Mouse (Mus musculus) natural killer cell, adult 2 months (primary cell): ENCODE data around the gene Plekho1.
A peak's percentile ranks its signal among the peaks of the same experiment; 100 is the strongest.
"Not testable (repeated sequence)": the region's sequence is repeated elsewhere in the genome, so short reads cannot be mapped to it uniquely, and the experiment has no call there.

Source experiments
- DNase-seq, 2 experiments: peaks; one replicate each; pipeline ENCODE4 v3.0.0; 2022; ENCODE audit warnings: low spot score in 2 of 2

Plekho1 gene

GRCm38 (mm10) chr3:95980276-95980970 is 15.4 kb downstream of the Plekho1 start:
- no peak for DNase-seq

GRCm38 (mm10) chr3:95978265-95978664 is 17.5 kb downstream of the Plekho1 start:
- no peak for DNase-seq

DNA sequence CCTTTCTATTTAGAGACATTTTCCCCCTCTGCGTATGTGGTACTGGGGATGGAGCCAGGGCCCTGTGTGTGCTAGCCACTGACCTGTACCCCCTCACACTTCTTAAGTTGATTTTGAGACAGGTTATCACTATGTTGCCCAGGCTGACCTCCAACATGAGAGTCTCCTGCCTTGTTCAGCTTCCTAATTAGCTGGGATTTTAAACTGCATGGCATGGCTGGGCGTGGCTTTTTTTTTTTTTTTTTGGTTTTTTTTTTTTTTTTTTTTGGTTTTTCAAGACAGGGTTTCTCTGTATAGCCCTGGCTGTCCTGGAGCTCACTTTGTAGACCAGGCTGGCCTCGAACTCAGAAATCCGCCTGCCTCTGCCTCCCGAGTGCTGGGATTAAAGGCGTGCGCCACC is 18.2 kb downstream of the Plekho1 start:
- DNase-seq, result not testable (repeated sequence)

DNA sequence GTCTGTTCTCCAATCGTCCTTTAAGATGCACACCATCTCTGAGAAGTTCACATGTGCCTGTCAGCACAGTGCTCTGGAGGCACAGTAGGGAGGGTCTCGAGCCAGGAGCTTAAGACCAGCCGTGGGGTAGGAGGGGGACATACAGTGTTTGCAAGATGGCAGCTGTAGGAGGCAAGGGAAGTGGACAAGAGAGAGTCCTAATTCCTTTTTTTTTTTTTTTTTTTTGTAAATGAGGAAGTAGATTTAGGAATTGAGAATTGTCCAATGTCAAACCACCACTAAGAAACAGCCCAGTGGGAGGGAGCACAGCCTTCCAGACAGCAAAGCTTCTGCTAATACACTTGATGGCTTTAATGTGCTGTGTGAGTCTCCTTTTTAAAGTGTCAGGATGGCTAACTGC is 18.7 kb downstream of the Plekho1 start:
- DNase-seq, result no peak

GRCm38 (mm10) chr3:95972873-95973634 is 22.7 kb downstream of the Plekho1 start:
- peak; percentile 24 to 77 for DNase-seq

DNA sequence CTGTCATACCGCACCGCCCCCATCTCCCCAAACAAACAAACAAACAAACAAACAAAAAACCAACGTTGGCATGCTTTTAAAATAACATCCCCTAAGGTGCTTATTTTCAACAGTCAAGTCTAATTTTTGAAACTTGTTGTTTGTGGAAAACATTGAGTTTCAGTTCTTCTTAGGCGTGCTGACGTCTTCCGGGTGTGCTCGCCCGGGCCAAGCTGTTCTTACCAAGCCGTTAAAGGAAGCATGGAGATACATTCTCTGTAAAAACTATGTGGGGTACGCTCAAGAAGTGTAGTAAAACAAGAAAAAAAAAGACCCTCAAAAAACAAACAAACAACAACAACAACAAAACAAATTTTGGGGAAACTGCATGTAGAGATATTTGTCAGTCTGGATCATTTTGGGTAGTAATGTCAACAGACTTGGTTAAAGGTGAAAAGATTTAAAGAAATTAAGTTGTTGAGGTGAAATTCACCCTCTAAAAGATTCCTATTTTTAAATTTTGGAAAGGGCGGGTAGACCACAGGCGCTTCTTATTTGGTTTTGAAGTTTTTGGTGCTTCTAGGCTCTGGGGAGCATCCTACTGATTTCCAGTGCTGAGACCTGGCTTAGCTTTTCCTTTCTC is 23.4 kb downstream of the Plekho1 start:
- peak in 1 of 2 experiments; percentile 51 for DNase-seq

DNA sequence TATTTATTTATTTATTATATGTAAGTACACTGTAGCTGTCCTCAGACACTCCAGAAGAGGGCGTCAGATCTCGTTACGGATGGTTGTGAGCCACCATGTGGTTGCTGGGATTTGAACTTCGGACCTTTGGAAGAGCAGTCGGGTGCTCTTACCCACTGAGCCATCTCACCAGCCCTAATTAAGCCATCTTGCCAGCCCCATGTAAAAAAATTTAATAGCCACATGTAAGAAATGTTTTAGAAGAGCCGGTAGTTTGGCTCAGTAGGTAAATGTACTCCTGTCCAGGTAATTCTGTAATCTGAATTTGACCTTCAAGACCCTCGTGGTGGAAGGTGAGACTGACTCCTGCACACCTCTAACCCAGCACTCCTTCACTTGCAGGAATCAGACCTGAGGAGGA is 25.1 kb downstream of the Plekho1 start:
- DNase-seq, result not testable (repeated sequence)

GRCm38 (mm10) chr3:95969277-95969676 is 26.5 kb downstream of the Plekho1 start:
- DNase-seq, result no peak

DNA sequence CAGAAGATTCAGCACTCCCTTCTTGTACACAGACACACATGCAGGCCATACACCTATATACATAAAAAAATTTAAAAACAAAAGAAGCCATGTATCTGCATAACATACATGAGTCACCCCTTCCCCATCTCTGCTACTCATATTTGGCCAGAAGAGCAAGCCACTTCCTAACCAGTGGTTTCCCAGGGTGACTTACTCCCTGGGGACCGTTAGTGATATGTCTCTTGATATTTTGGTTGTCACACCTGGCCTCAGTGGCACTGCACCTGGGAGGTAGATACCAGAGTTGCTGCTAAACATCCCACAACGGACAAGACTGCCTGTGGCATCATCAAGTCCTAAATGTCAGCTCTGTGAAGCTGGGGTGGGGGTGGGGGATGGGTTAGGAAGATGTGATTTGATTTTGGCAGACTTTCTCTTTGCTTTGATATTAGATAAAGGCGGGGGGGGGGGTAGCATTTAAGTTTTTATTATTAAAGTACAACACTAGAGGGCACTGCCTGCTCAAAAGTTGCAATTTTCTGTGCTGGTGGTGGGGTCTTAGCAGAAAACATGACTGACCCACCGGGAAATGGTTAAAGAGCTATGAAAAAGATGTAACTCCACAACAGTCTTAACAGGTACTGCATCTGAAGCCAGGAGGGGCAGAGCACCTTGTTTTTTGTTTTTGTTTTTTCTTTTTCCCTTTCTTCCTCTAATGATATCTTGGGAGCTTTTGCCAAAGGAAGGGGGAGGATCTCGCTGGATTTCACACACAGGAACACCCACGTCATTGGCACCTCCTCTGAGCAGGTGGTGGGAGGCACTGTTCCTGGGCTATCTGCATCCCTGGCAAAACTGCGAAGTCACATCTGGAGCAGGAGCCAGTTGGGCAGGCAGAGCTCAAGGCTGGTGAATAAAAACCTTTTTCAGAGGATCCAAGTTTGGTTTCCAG is 30.0 kb downstream of the Plekho1 start:
- DNase-seq, result peak in 1 of 2 experiments; percentile 50

DNA sequence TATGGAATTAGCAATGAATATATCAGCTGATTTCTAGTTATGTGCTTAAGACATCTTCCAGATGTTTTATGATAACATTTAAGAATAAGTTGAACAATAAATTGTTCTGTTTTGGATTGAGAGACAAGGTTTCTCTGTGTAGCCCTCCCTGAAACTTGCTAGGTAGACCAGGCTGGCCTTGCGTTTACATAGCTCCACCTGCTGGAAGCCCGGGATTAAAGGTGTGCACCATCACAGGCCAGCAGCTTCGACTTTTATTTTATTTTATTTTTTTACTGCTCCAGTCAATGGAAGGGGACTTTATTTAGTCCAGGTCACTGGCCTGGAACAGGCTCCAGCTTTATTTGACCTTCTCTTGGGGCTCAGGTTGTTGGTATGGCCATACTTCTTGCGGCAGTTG is 32.1 kb downstream of the Plekho1 start:
- DNase-seq, result peak in 1 of 2 experiments; percentile 51

DNA sequence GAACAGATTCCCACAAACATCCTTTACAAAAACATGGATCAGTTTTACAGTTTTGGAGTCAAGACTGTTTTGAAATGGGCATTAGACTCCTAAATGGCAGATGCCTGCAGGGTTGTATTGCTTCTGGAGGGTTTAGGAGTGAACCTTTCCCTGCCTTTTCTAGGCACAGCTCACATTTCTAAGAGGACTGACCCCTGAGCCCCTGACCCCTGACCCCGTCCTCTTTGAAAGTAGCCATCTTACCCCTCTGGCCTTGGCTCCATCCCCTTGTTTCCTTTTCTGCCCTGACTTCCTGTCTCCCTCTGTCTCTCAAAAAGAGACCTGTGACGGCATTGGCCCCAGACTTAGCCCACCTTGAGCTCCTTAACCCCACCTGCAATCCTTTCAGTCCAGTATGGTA is 32.6 kb downstream of the Plekho1 start:
- no peak for DNase-seq

GRCm38 (mm10) chr3:95962182-95962581 is 33.6 kb downstream of the Plekho1 start:
- not testable (repeated sequence) for DNase-seq

DNA sequence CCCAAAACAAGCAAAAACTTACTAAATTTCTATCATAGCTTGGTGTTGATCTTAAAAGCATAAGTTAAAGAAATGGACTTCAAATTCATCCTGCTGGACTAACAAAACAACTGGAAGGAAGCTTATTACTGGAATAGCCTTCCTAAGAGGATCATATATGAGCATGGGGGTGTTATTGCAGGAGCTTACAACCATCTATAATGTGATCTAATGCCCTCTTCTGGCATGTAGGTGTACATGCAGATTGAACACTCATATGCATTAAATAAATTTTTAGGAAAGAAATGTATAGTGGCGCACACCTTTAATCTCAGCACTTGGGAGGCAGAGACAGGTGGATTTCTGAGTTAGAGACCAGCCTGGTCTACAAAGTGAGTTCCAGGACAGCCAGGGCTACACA is 36.0 kb downstream of the Plekho1 start:
- no peak for DNase-seq

DNA sequence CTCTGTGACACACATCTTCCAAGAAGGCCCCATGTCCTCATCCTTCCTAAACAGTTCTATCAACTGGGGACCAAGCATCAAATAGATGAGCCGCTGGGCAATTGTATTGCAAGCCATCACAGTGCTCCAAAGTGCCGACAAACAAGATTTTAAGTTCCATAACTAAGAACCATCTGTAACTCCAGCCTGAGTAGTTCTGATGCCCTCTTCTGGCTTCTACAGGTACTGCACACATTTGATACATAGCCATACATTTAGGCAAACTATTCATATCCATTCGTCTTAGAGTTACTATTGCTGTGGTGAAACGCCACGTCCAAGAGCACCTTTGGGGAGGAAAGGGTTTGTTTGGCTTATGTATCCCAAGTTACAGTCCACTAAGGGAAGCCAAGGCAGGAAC is 36.7 kb downstream of the Plekho1 start:
- DNase-seq, result peak; percentile 30 to 50

DNA sequence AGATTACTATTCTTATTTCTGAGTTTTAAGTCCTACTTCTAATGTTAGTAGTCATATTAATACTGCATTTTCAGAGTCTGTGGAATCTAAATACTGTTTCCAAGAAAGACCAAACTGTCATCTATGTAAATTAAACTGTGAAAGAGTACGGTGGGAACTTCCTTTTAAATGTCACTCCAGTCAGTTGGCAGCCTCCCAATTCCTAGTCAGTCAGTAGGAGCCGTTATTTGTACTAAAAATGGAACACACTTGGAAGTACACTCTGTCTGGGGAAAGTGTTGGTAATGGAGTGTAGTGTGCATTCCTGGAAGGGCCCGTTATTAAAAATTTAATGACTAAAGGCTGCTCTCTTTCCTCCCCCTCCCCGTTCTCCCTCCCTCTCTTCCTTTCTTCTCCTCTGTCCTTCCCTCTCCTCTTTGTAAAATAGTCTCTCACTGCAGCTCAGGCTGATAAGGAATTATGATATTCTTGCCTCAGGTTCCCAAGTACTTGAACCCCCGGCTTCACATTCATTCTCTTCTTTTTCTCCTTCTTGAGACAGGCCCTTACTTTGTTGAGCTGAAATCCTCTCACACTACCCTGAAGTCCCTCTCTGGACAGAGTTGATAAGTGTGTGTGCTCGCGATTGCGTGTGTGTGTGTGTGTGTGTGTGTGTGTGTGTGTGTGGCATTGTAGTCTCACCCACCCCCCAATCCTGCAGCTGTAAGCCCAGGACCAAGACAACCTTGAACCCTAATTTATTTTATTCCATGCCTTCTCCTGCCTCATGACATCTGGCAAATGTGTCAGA is 38.2 kb downstream of the Plekho1 start:
- no peak for DNase-seq

- DNase-seq, result no peak
Observed at GRCm38 (mm10) chr3:95955318-95955717, 40.5 kb downstream of the Plekho1 start.

DNA sequence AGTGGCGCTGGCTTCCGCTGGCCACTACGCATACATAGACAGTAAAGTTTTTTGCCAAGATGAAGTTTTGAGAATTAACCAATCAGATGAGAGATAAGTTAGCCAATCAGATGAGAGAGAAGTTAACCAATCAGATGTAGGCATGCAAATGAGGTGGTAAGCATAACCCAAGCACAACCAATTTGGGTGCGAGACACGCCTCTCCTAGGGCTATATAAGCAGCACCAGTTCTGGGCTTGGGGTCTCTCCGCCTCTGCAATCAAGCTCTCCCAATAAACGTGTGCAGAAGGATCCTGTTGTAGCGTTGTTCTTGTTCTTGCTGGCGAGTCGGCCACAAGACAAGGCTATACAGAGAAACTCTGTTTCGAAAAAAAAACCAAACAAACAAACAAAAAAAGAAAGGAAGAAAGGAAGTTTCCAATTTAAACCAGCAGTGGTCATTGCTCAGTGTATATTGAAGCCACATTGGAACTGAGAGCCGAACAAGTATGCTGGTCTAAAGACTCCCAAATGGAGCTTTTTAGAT is 41.1 kb downstream of the Plekho1 start:
- not testable (repeated sequence) for DNase-seq

DNA sequence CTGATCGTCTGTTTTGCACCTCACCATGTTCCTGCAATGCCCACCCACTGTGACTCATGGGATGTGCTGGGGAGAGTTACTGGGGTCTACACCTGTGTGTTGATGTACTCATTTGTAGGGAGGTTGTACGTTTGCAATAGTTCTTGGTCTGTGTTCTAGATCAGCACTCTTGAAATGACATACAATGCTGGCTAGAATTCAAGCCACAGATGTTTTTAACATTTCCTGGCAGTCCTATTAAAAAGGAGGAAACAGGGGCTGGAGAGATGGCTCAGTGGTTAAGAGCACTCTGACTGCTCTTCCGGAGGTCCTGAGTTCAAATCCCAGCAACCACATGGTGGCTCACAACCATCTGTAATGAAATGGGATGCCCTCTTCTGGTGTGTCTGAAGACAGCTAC is 42.3 kb downstream of the Plekho1 start:
- no peak for DNase-seq

- DNase-seq, result no peak
Observed at GRCm38 (mm10) chr3:95953023-95953422, 42.8 kb downstream of the Plekho1 start.

- DNase-seq, result not testable (repeated sequence)
Observed at GRCm38 (mm10) chr3:95951566-95951965, 44.2 kb downstream of the Plekho1 start.
